Mouse (Mus musculus) frontal cortex, postnatal 25 days (tissue): ENCODE measurements around the gene Mkln1.

Source experiments
- DNase-seq, 2 experiments: peaks; one replicate each; pipeline ENCODE4 v3.0.0; 2022; ENCODE audit warnings: low spot score in 2 of 2

Gene Mkln1

DNA sequence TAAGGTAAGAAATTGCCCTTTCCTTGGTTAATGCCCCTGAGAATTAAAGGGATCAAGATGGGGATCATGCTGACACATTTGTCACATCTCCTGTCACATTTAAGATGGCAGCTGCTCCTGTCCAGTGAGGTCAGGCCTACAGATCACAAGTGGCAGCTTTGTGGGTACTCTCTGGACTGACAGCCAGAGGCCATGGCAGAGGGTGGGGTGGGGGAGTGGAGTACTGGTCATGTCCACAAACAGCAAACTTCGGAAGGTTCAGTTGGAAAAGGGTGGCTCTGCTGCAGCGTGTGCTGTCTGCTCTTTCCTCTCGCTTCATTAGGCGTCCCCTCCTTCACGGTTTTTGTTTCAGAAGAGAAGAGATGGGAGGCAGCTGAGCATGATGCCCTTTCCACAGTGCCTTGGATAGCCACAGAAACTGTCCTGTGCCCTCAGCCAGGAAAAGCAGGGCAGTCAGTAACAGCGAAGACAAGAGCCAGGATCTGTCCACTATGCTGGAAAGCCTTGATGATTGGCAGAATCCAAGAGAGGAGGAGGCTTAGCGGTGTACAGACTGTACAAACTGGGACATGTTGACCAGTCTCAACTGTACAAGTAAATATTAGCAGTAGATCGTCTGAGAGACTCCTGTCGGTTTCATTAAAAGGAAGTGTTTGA lies 119.3 kb downstream of the Mkln1 start:
- DNase-seq = no peak

- DNase-seq = no peak
Observed at GRCm38 (mm10) chr6:31518338-31518698, 119.8 kb downstream of the Mkln1 start.

DNA sequence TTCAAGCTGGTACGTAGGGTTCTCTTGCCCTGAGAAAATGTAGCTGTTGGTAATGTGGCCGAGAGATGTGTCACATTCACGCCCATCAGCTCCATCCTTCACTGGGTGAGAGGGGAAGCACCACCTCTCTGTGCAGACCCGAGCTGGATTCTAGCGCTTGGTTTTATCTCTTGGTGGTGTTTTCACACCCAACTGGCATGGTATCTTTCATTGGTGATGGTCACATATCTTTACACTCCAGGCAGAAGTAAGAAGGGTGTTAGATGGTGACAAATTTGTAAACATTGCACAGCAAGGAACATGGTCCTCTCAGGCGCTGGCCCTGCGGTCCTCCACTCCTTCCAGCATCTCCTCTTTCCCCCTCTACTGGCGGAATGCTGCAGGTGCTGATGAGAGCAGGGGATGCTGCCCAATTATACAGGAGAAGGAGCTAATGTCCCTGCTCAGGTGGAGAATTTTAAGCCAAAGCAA lies 120.5 kb downstream of the Mkln1 start:
- no peak for DNase-seq

GRCm38 (mm10) chr6:31520486-31521215 lies 122.1 kb downstream of the Mkln1 start:
- no peak for DNase-seq

GRCm38 (mm10) chr6:31521491-31522355 lies 123.2 kb downstream of the Mkln1 start:
- no peak for DNase-seq

DNA sequence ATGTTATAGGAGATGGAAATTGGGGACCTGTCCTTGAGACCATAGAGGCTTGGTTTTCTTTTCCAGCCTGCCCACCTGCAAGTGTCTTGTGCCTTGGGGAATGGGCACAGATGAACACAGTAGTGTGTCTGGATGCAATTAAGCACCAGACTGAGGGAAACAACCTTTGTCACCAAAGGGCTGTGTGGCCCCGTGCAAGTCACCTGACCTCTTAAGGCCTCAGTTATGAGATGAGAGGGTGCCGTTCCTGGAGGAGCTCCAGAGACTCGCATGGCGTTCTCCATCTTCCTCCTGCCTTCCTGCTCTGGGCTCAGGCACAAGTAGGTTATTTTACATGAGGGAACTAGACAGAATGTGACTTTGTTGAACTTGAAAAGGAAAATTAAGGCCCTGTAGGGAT lies 123.9 kb downstream of the Mkln1 start:
- no peak for DNase-seq

GRCm38 (mm10) chr6:31523039-31523438 lies 124.5 kb downstream of the Mkln1 start:
- no peak for DNase-seq

- DNase-seq = no peak
Observed at GRCm38 (mm10) chr6:31523657-31524056, 125.1 kb downstream of the Mkln1 start.

DNA sequence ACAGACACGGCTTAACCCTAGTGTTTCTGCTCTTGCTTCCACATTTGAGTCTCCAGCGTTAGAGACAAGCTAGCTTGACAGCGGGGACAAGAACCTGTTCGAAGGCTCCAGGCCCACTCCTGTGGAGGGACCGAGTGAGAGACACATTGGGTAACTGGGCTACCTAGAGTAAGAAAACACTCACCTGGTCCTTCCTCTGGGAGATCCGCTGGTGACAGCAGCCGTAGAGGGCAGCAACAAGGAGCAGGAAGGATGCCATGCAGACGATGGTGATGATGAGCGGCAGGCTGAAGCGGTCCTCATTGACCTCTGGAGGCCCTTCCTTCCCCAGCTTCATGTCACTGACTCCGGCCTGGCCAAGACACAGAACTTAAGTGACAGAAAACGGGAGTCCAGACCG lies 125.6 kb downstream of the Mkln1 start:
- DNase-seq = no peak

- DNase-seq = no peak
Observed at GRCm38 (mm10) chr6:31524647-31525046, 126.1 kb downstream of the Mkln1 start.

DNA sequence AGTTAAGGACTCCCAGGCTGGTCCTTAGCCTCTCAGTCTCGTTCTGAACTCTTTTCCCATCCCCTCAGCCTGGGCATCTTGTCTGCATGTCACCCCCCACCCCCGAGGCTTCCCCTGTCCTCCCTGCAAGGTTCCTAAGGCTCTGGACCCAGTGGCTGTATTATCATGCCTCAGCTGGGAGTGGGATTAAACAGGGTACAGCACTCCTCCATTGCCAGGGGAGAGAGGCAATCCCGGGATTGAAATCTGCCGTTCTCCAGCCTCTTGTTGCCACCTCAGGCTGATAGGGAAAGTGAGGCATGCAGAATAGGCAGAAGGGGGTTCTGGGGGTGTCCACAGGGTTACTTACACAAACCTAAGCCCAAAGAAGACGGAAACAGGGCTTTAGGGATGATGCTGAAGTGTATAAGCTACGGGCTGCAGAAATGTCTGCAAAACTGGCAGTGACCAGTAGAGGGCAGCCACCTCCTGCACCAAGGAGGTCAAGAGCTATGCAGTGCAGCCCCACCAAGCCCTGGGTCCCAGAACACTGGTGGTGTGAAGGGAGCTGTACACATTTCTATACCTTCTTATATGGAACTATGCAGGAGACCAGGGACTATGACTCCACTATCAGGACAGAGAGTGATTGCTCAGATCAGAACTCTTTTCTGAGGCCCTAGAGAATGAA lies 126.8 kb downstream of the Mkln1 start:
- DNase-seq = peak in 1 of 2 experiments; percentile 55

DNA sequence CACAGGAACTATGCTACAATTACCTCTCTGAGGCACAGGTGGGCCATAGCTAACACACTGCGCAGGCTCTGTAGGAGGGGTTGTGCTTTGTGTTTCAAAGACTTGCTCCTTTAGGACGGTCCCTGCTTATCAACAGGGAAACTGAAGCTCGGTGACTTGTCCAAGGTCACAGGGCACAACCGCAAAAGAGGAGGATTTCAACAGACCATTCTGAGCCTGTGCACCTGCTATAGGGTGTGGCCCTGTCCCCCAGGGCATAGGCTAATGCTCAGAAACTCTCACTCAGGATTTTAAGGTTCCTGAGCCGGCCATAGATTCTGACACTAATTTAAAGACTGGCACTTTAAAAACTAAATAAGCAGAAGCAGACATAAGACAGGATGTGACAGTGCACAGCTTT lies 128.4 kb downstream of the Mkln1 start:
- DNase-seq = no peak

- peak; percentile 62 for DNase-seq
Observed at GRCm38 (mm10) chr6:31527897-31528296, 129.4 kb downstream of the Mkln1 start.

GRCm38 (mm10) chr6:31528339-31528738 lies 129.8 kb downstream of the Mkln1 start:
- DNase-seq = no peak

- DNase-seq = no peak
Observed at GRCm38 (mm10) chr6:31531880-31532279, 133.3 kb downstream of the Mkln1 start.

- no peak for DNase-seq
Observed at GRCm38 (mm10) chr6:31534705-31535104, 136.2 kb downstream of the Mkln1 start.

DNA sequence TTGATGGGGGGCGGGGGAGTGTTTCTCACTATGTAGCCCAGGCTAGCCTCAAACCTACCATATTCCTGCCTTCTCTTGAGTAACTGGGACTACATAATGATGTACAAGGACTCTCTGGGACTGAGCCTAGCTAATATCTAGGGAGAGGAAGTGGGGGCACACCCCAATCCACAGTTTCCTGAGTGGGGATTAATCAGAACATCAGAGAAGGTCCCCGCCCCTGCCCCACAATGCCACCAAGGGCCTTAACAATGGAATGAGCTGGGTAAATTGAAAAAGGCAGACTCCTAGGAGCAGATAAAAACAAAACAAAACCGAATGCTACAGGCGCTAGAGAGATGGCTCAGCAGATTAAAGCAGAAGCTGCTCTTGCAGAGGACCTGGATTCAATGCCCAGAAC lies 138.7 kb downstream of the Mkln1 start:
- DNase-seq = no peak

DNA sequence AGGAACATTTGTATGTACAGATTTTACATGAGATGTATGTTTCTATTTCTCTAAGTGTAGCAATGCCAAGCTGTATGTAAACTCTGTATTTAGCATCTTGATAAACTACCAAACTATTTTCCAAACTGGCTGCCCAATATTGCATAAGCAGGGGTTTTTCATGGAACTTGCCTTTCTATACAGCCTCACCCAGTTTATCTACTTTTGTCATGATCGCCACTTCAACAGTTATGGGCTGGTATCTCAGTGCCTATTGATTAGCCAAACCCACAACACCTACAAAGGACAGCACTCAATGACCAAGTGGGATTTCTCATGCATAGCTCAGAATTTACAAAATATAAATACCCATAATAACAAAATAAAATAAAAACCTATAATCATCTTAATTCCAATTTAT lies 139.6 kb downstream of the Mkln1 start:
- DNase-seq = no peak

GRCm38 (mm10) chr6:31540018-31540417 lies 141.5 kb downstream of the Mkln1 start:
- no peak for DNase-seq

- no peak for DNase-seq
Observed at GRCm38 (mm10) chr6:31544318-31544717, 145.8 kb downstream of the Mkln1 start.

- no peak for DNase-seq
Observed at GRCm38 (mm10) chr6:31549361-31550051, 151.0 kb downstream of the Mkln1 start.
